Mouse (Mus musculus) limb, embryonic 12.5 days (tissue): ENCODE data around the gene Adat1. TPM values are rescaled to one million over a fixed set of nuclear protein-coding genes. Genes with fewer than 3 reads are reported as not detected.

Experiments used
- ATAC-seq: fragments of 200-750 bp; cut with Nextera tagmentation; 2 replicates; pipeline ENCODE4 v1.8.0; 2017; ENCODE audit warnings: low read depth, moderate TSS enrichment; ENCODE audit not compliant: insufficient number of reproducible peaks, insufficient read depth, low FRiP score, low TSS enrichment
- H3K27ac ChIP-seq: fragments of 300-500 bp; sonication (generic); 2 replicates; pipeline ENCODE4 v1.5.1; 2016; ENCODE audit warnings: mild to moderate bottlenecking, moderate library complexity
- H3K27me3 ChIP-seq: fragments of 300-500 bp; sonication (generic); 2 replicates; pipeline ENCODE4 v1.6.1; 2016; ENCODE audit warnings: mild to moderate bottlenecking, moderate library complexity
- H3K36me3 ChIP-seq: fragments of 300-500 bp; sonication (generic); 2 replicates; pipeline ENCODE4 v1.6.1; 2016; ENCODE audit warnings: mild to moderate bottlenecking, moderate library complexity
- H3K4me1 ChIP-seq: fragments of 300-500 bp; sonication (generic); replicated peaks from 2 replicates; pipeline ENCODE4 v1.6.1; 2016
- H3K4me2 ChIP-seq: fragments of 300-500 bp; sonication (generic); 2 replicates; pipeline ENCODE4 v1.6.1; 2016; ENCODE audit warnings: mild to moderate bottlenecking, moderate library complexity
- H3K4me3 ChIP-seq: fragments of 300-500 bp; sonication (generic); replicated peaks from 2 replicates; pipeline ENCODE4 v1.5.1; 2016; ENCODE audit warnings: mild to moderate bottlenecking
- H3K9ac ChIP-seq: fragments of 300-500 bp; sonication (generic); replicated peaks from 2 replicates; pipeline ENCODE4 v1.6.1; 2016; ENCODE audit warnings: mild to moderate bottlenecking, moderate library complexity
- H3K9me3 ChIP-seq: fragments of 300-500 bp; sonication (generic); 2 replicates; pipeline ENCODE4 v1.6.1; 2016; ENCODE audit warnings: mild to moderate bottlenecking, moderate library complexity
- WGBS: fragments of 180-500 bp; shearing (Covaris S2); methylation state at CpG from one replicate; pipeline ENCODE4 v1.1.7; 2016; 5-methylcytosine and 5-hydroxymethylcytosine counted together
- polyA plus RNA-seq: library from polyadenylated mRNA; unstranded; fragments of >200 nt; fragmentation: Nextera tagmentation; extraction: Ambion mirVana; gene quantifications from 2 replicates; pipeline ENCODE4 v1.2.1, GENCODE M21; 2016

Gene Adat1
- polyA plus RNA-seq, 1 experiment from 2014 or later, result 13.5 TPM

- Histone ChIP-seq H3K9me3 (no peaks in the 10 kb centered on the region), H3K4me1 (0 out of 2 replicates have a peak, but pooled peaks cover 4% of the 10 kb centered on the region), H3K4me3 (no peak overlapping the region), H3K36me3 (peaks cover 21% of the 10 kb centered on the region), H3K27ac (no peak overlapping the region), H3K4me2 (no peak overlapping the region), H3K9ac (no peak overlapping the region), H3K27me3 (no peaks in the 10 kb centered on the region)
- WGBS, result 90% methylated on average over 10 of the region's 10 CpGs
- ATAC-seq, result no peak
Measured at GRCm38 (mm10) chr8:111968541-111968940, 23.6 kb downstream of the Adat1 start.

DNA sequence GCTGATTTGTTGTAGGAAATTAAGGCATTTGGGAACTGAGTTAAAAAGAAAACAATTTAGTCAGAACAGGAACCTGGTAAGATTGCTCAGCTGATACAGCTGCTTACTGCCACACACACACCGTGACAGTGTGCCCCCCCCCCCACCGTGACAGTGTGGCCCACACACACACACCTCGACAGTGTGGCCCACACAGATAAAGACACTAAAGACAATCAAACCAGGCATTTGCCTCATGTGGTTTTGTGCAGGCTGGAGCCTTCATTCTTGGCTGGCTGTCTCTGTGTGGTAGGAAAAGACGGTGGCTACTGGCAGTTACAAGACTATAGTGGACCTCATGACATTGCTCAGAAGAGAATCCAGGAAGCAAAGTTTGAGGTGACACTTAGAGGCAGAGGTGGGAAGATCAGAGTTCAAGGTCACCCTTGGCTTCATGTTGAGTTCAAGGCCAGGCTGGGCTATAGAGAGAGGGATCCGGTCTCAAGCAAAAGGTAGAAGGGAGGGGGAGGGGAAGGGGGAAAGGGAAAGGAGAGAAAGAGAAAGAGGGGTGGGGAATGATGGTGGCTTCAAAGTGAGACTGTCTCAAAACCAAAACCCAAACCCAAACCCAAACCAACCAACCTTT is 24.7 kb downstream of the Adat1 start:
- no peaks in the 10 kb centered on the region for H3K9me3 ChIP-seq
- H3K4me2 ChIP-seq, result no peak overlapping the region
- peaks cover 12% of the 10 kb centered on the region for H3K36me3 ChIP-seq
- WGBS, result 83% methylated on average over 5 of the region's 5 CpGs
- H3K4me1 ChIP-seq, result 0 out of 2 replicates have a peak, but pooled peaks cover 4% of the 10 kb centered on the region
- no peaks in the 10 kb centered on the region for H3K27me3 ChIP-seq
- H3K4me3 ChIP-seq, result no peak overlapping the region
- ATAC-seq, result no peak
- no peak overlapping the region for H3K27ac ChIP-seq
- H3K9ac ChIP-seq, result no peak overlapping the region

DNA sequence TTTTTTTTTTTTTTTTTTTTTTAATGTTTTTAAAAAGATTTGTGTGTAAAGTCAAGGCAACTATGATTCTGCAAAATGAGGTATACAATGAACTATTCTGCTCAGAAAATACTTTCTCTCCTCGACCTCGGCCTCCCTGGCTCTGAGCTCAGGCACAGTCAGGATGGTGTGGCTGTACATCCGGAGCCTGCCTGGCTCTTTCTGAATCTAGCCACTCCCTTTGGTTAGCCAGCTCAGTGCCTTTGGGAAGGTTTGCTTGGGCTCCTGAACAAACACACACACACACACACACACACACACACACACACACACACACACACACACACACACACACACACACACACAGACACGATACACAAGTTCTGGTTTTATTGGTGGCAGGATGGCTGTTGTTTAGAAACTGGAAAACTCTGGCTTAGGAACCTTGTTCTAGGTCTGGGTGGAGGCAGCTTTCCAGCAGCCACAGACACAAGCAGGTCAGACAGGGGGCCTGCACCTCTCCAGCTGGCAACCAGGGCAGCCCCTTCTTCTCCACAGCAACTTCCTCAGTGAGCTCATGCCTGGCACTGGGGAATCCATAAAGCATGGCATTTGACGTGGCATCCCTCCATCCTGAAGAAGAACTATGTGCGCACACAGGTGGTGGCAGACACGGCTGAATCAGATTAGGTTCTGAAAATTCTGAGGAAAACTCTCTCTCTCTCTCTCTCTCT is 27.1 kb downstream of the Adat1 start:
- 0 out of 2 replicates have a peak, but pooled peaks cover 4% of the 10 kb centered on the region for H3K4me1 ChIP-seq
- H3K9me3 ChIP-seq, result no peaks in the 10 kb centered on the region
- H3K9ac ChIP-seq, result no peak overlapping the region
- H3K36me3 ChIP-seq, result peaks cover 5% of the 10 kb centered on the region; the same call in 1 of the 2 replicates
- no peak overlapping the region for H3K4me2 ChIP-seq
- H3K4me3 ChIP-seq, result no peak overlapping the region
- H3K27me3 ChIP-seq, result no peaks in the 10 kb centered on the region
- no peak for ATAC-seq
- WGBS, result 77% methylated on average over 7 of the region's 7 CpGs
- H3K27ac ChIP-seq, result peak overlapping the region; percentile 41; the same call in 1 of the 2 replicates

DNA sequence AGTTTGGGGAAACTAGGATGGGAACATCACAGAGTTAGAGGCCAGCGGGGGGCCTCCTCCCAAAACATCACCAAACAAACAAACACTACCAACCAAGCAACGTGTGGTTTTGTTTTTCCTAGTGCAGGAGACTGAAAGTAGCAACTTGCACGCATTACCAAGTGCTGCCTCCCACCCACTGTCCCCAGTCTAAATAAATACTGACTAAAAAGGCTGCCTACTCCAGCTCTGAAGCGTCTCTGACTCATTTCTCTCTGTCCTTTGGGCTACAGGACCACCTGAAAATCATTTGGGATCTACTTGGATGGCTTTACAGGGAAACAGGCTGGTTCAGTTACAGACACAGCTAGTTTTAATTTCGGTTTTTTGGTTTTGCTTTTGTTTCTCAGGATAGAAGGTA is 27.8 kb downstream of the Adat1 start:
- Histone ChIP-seq H3K9ac (no peak overlapping the region), H3K9me3 (no peaks in the 10 kb centered on the region), H3K4me2 (no peak overlapping the region), H3K4me3 (no peak overlapping the region), H3K36me3 (peaks cover 11% of the 10 kb centered on the region; the same call in 1 of the 2 replicates), H3K27ac (no peak overlapping the region), H3K27me3 (no peaks in the 10 kb centered on the region), H3K4me1 (0 out of 2 replicates have a peak, but pooled peaks cover 4% of the 10 kb centered on the region)
- ATAC-seq, result no peak
- WGBS, result 51% methylated on average over 5 of the region's 5 CpGs

GRCm38 (mm10) chr8:111963546-111963945 is 28.6 kb downstream of the Adat1 start:
- ATAC-seq, result no peak
- WGBS, result 83% methylated on average over 4 of the region's 4 CpGs
- H3K36me3 ChIP-seq, result peaks cover 16% of the 10 kb centered on the region; the same call in 1 of the 2 replicates

GRCm38 (mm10) chr8:111963091-111963490 is 29.0 kb downstream of the Adat1 start:
- WGBS, result 76% methylated on average over 10 of the region's 10 CpGs
- no peak for ATAC-seq
- H3K9ac ChIP-seq, result no peak overlapping the region

More at GRCm38 (mm10) chr8:111963546-111963945, 28.6 kb downstream of the Adat1 start:
- Histone ChIP-seq H3K4me1 (0 out of 2 replicates have a peak, but pooled peaks cover 3% of the 10 kb centered on the region), H3K9ac (no peak overlapping the region), H3K4me2 (no peak overlapping the region), H3K4me3 (no peak overlapping the region), H3K27ac (no peak overlapping the region), H3K9me3 (no peaks in the 10 kb centered on the region), H3K27me3 (no peaks in the 10 kb centered on the region)

DNA sequence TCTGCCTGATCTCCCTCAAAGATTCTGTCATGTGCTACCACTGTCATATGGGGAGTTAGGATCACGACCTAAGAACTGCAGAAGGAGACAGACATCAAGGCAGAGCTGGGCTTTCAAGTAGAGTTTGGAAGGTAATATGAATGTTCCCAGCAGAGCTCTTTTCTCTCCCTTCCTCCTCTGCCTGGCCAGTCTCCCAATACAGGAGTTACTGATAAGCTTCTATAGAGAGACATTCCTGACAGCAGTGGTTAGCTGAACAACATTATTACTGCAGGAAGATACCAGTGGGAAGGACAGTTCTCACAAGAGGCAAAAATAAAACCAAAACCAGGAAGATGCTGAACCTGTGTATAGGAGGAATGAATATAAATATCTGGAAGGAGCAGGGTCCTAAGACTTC is 29.5 kb downstream of the Adat1 start:
- Histone ChIP-seq H3K4me2 (no peak overlapping the region), H3K36me3 (peaks cover 25% of the 10 kb centered on the region), H3K4me1 (no peaks in the 10 kb centered on the region), H3K9me3 (no peaks in the 10 kb centered on the region), H3K9ac (no peak overlapping the region), H3K4me3 (no peak overlapping the region), H3K27me3 (no peaks in the 10 kb centered on the region), H3K27ac (no peak overlapping the region)
- WGBS, result 70% methylated on average over 1 of the region's 1 CpGs
- ATAC-seq, result no peak

More at GRCm38 (mm10) chr8:111963091-111963490, 29.0 kb downstream of the Adat1 start:
- H3K27me3 ChIP-seq, result no peaks in the 10 kb centered on the region
- H3K4me1 ChIP-seq, result no peaks in the 10 kb centered on the region
- no peaks in the 10 kb centered on the region for H3K9me3 ChIP-seq
- H3K4me2 ChIP-seq, result no peak overlapping the region
- H3K36me3 ChIP-seq, result peaks cover 20% of the 10 kb centered on the region; the same call in 1 of the 2 replicates
- H3K27ac ChIP-seq, result no peak overlapping the region
- no peak overlapping the region for H3K4me3 ChIP-seq

DNA sequence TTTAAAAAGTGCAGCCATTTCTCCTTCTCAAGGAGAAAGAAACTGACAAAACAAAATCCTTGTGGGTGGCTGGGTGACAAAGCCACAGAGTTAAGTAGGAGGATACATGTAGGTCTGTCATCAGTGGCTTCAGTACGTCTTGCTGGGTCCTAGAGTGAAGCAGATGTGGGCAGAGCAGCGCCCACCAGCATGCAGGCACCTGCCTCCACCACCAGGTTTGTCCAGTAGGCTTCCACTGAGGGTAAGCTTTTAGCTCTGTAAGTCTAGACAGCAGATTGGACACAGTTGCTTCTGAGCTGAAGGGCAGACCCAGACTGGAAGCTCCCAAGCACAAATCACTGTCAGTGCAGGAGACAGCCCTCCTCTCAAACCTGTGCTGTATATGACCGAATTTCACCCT is 30.8 kb downstream of the Adat1 start:
- Histone ChIP-seq H3K27me3 (no peaks in the 10 kb centered on the region), H3K9me3 (no peaks in the 10 kb centered on the region), H3K27ac (no peak overlapping the region), H3K9ac (no peak overlapping the region), H3K36me3 (peaks cover 38% of the 10 kb centered on the region), H3K4me2 (no peak overlapping the region), H3K4me1 (no peaks in the 10 kb centered on the region), H3K4me3 (no peak overlapping the region)
- WGBS, result 79% methylated on average over 3 of the region's 3 CpGs
- ATAC-seq, result no peak

GRCm38 (mm10) chr8:111960591-111961321 is 31.3 kb downstream of the Adat1 start:
- Histone ChIP-seq H3K4me2 (no peak overlapping the region), H3K9ac (no peak overlapping the region), H3K4me1 (no peaks in the 10 kb centered on the region), H3K27ac (no peak overlapping the region), H3K4me3 (no peak overlapping the region), H3K9me3 (no peaks in the 10 kb centered on the region), H3K36me3 (peaks cover 43% of the 10 kb centered on the region), H3K27me3 (no peaks in the 10 kb centered on the region)
- no peak for ATAC-seq
- WGBS, result 71% methylated on average over 15 of the region's 15 CpGs

- H3K27ac ChIP-seq, result no peak overlapping the region
- H3K4me1 ChIP-seq, result no peaks in the 10 kb centered on the region
- H3K36me3 ChIP-seq, result peaks cover 74% of the 10 kb centered on the region
- H3K27me3 ChIP-seq, result no peaks in the 10 kb centered on the region
- no peak overlapping the region for H3K9ac ChIP-seq
- no peak for ATAC-seq
- no peak overlapping the region for H3K4me3 ChIP-seq
- H3K4me2 ChIP-seq, result no peak overlapping the region
- WGBS, result 89% methylated on average over 2 of the region's 2 CpGs
- H3K9me3 ChIP-seq, result no peaks in the 10 kb centered on the region
Measured at GRCm38 (mm10) chr8:111957231-111957630, 34.9 kb downstream of the Adat1 start.

DNA sequence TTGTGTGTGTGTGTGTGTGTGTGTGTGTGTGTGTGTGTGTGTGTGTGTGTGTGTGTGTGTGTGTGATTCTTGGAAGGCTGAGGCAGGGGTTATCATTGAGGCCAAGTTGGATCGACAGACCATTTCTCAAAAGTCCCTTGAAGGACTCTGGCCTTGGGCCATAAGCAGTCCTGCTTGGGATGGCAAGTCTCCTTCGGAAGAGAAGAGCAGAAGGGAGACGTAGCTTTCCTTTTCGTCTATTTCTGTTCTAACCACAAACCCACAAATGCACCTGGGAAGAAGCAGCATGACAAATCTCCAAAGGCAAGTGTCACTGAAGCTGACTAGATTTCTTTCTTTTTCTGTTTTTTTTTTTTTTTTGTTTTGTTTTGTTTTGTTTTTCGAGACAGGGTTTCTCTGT is 36.2 kb downstream of the Adat1 start:
- Histone ChIP-seq H3K27ac (no peak overlapping the region), H3K9ac (no peak overlapping the region), H3K36me3 (peaks cover 82% of the 10 kb centered on the region), H3K9me3 (no peaks in the 10 kb centered on the region), H3K4me3 (no peak overlapping the region), H3K4me1 (no peaks in the 10 kb centered on the region), H3K4me2 (no peak overlapping the region), H3K27me3 (no peaks in the 10 kb centered on the region)
- ATAC-seq, result no peak
- WGBS, result 90% methylated on average over 5 of the region's 5 CpGs
